Mouse (Mus musculus) thymus, adult 2 months (tissue): ENCODE results near the gene 1500009C09Rik.

Source experiments
- CTCF ChIP-seq: fragments of 200-500 bp; IDR thresholded peaks from 2 replicates; pipeline ENCODE4 v1.5.1; 2012; ENCODE audit warnings: mild to moderate bottlenecking, control low read depth, low read length, moderate library complexity, borderline replicate concordance; ENCODE audit not compliant: control insufficient read depth, poor library complexity, insufficient read depth; ENCODE audit errors: extremely low read depth
- POLR2A ChIP-seq: fragments of 200-500 bp; IDR thresholded peaks from 2 replicates; pipeline ENCODE4 v1.6.1; 2012; ENCODE audit warnings: mild to moderate bottlenecking, low read length, control low read depth, moderate library complexity; ENCODE audit not compliant: control insufficient read depth, poor library complexity, insufficient read depth; ENCODE audit errors: extremely low read depth

DNA sequence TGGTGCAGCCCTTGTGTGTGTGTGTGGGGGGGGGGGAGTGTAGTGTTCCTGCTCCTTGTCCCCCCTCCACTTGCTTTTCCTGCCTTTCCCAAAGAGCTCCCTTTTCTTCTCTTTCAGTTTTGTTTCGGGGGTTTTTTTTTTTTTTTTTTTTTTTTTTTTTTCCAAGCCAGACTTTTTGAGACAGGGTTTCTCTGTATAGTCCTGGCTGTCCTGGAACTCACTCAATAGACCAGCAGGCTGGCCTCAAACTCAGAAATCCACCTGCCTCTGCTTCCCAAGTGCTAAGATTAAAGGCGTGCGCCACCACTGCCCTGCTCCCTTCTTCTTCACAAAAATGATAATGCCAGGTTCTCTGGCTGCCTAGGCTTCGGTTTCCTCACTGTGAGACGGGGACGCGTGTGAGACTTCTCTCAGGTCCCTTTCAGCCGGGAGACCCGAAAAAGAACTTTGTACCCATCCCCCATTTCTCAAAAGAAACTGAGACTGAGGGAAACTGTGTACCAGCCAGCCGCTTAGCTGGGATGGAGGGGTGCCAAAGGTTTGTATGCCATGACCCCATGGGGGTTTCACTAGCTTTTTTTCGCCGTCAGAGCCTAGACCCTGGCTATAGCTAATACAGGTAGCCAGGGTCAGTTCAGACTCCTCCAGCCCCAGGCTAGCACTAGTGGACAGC is 32.1 kb upstream of the 1500009C09Rik start:
- TF ChIP-seq CTCF (no peak), POLR2A (no peak)
